Mouse (Mus musculus) midbrain, embryonic 10.5 days (tissue): ENCODE measurements at regions not wholly inside any gene's neighbourhood (a gene's known extent, or its start where the extent isn't known, plus 50 kb on each side); places are given as distances from the start of the nearest gene placed in this dataset.
A peak's percentile ranks its signal among the peaks of the same experiment; 100 is the strongest.

Experiments used
- DNase-seq: peaks from one replicate; pipeline ENCODE4 v3.0.0-alpha.2; 2017; ENCODE audit warnings: low spot score
- H3K27ac ChIP-seq: fragments of 300-500 bp; sonication (generic); replicated peaks from 2 replicates; pipeline ENCODE4 v1.5.1; 2016; ENCODE audit warnings: mild to moderate bottlenecking
- H3K27me3 ChIP-seq: fragments of 300-500 bp; sonication (generic); 2 replicates; pipeline ENCODE4 v1.6.1; 2016; ENCODE audit warnings: low read depth, mild to moderate bottlenecking; ENCODE audit not compliant: poor library complexity, severe bottlenecking
- H3K36me3 ChIP-seq: fragments of 300-500 bp; sonication (generic); 2 replicates; pipeline ENCODE4 v1.6.1; 2016; ENCODE audit warnings: mild to moderate bottlenecking, moderate library complexity
- H3K4me1 ChIP-seq: fragments of 300-500 bp; sonication (generic); 2 replicates; pipeline ENCODE4 v1.6.1; 2016
- H3K4me3 ChIP-seq: fragments of 300-500 bp; sonication (generic); 2 replicates; pipeline ENCODE4 v1.5.1; 2016; ENCODE audit warnings: mild to moderate bottlenecking, moderate library complexity
- H3K9me3 ChIP-seq: fragments of 300-500 bp; sonication (generic); replicated peaks from 2 replicates; pipeline ENCODE4 v1.6.1; 2016; ENCODE audit warnings: mild to moderate bottlenecking
- WGBS: fragments of 180-500 bp; shearing (Covaris S2); methylation state at CpG from one replicate; pipeline ENCODE4 v1.1.7; 2016; 5-methylcytosine and 5-hydroxymethylcytosine counted together

DNA sequence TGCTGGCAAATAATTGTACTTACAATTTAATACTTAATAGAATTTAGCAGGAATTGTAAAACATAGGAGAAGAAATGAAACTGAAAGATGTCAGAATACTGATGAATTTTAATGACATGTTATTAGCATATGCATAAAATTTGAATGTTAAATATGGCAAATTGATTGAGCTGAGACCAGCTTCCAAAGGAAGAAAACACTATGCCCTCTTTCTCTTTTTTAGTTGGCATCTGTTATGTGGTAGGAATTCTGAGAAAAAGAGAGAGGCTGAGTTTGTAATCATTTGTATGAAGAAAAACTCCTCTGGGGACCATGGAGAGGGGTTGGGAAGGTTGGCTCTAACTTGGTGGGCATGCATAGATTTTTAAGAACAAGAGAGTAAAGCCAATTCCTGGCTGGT is 224.2 kb downstream of the Gm11077 start:
- H3K9me3 ChIP-seq: no peaks in the 10 kb centered on the region
- H3K27ac ChIP-seq: no peak overlapping the region
- no peak overlapping the region for H3K4me3 ChIP-seq
- H3K27me3 ChIP-seq: no peaks in the 10 kb centered on the region
- no peaks in the 10 kb centered on the region for H3K36me3 ChIP-seq
- peaks cover 8% of the 10 kb centered on the region; the same call in 1 of the 2 replicates for H3K4me1 ChIP-seq
- no peak for DNase-seq

- 88% methylated on average over 1 of the region's 1 CpGs for WGBS
- Histone ChIP-seq H3K4me3 (no peak overlapping the region), H3K27ac (no peak overlapping the region), H3K36me3 (no peaks in the 10 kb centered on the region), H3K4me1 (peaks cover 8% of the 10 kb centered on the region; the same call in 1 of the 2 replicates), H3K27me3 (no peaks in the 10 kb centered on the region), H3K9me3 (no peaks in the 10 kb centered on the region)
- no peak for DNase-seq
Measured at GRCm38 (mm10) chr6:140953721-140954120, 224.6 kb downstream of the Gm11077 start.

- H3K9me3 ChIP-seq: no peaks in the 10 kb centered on the region
- peaks cover 8% of the 10 kb centered on the region; the same call in 1 of the 2 replicates for H3K4me1 ChIP-seq
- peak overlapping the region; percentile 42; the same call in 1 of the 2 replicates for H3K27ac ChIP-seq
- DNase-seq: no peak
- H3K4me3 ChIP-seq: no peak overlapping the region
- H3K36me3 ChIP-seq: no peaks in the 10 kb centered on the region
- 71% methylated on average over 13 of the region's 13 CpGs for WGBS
- no peaks in the 10 kb centered on the region for H3K27me3 ChIP-seq
Measured at GRCm38 (mm10) chr6:140955751-140956521, 226.9 kb downstream of the Gm11077 start.

DNA sequence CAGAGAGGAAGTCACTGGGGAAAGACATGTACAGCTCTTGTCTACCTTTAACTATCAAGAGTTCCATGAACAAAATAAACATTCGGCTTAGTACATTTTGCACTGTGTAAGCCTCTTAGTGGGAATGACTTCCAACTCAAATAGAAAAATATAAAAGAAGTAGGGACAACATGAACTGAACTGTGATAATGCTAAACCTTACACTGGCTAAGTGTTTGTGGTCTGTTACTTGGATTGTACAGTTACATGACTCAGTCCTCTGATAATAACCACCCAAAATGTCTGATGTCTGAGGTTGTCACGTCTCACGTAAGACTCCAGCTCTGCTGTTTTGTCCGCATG is 227.4 kb downstream of the Gm11077 start:
- no peaks in the 10 kb centered on the region for H3K36me3 ChIP-seq
- WGBS: 94% methylated on average over 4 of the region's 4 CpGs
- no peak overlapping the region for H3K4me3 ChIP-seq
- DNase-seq: no peak
- no peaks in the 10 kb centered on the region for H3K9me3 ChIP-seq
- no peaks in the 10 kb centered on the region for H3K27me3 ChIP-seq
- peaks cover 8% of the 10 kb centered on the region; the same call in 1 of the 2 replicates for H3K4me1 ChIP-seq
- H3K27ac ChIP-seq: no peak overlapping the region

GRCm38 (mm10) chr6:140961987-140962386 is 232.9 kb downstream of the Gm11077 start:
- peak overlapping the region; percentile 79 for H3K27ac ChIP-seq
- H3K36me3 ChIP-seq: no peaks in the 10 kb centered on the region
- 47% methylated on average over 11 of the region's 11 CpGs for WGBS
- peak; percentile 32 for DNase-seq
- H3K27me3 ChIP-seq: no peaks in the 10 kb centered on the region
- peaks cover 38% of the 10 kb centered on the region for H3K4me1 ChIP-seq
- H3K4me3 ChIP-seq: peak overlapping the region; percentile 31; the same call in 1 of the 2 replicates
- no peaks in the 10 kb centered on the region for H3K9me3 ChIP-seq

DNA sequence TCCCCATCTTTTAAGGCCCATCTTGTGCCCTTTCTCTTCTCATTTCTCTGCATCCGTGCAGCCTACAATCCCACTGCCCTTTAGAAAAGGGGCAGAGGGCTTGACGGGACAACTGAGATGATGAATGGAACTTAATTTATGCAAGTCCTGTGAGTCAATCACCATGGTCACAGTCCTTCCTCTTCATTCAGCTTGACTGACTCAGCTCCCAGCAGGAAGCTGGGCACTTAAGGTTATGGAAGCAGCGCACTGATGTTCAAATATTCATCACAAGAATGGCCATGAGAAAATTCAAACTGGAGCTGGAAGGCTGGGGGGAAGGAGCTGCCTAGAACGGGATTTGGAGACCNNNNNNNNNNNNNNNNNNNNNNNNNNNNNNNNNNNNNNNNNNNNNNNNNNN is 233.5 kb downstream of the Gm11077 start:
- Histone ChIP-seq H3K4me3 (peak overlapping the region; percentile 31), H3K27ac (peak overlapping the region; percentile 79), H3K36me3 (no peaks in the 10 kb centered on the region), H3K27me3 (no peaks in the 10 kb centered on the region), H3K4me1 (peaks cover 38% of the 10 kb centered on the region), H3K9me3 (no peaks in the 10 kb centered on the region)
- 14% methylated on average over 4 of the region's 4 CpGs for WGBS
- DNase-seq: peak; percentile 57

DNA sequence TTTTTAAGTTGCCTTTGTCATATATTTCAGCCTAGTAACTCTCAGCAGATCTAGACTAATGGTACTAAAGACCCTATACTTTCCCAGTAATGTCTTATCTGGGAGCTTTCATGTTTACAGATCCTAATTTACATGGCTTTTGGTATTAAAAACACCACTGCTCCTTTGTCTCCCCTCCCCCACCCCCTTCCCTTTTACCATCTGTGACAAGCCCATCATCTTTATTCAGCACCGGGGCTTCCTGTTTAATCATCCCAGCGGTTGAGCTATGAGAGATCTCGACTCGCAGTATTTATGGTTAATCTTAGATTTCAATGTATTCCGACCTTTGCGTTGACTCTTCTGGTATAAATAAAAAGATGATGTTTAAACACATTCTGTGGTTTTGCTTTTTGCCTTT is 244.6 kb downstream of the Gm11077 start:
- Histone ChIP-seq H3K4me3 (no peak overlapping the region), H3K27me3 (no peaks in the 10 kb centered on the region), H3K27ac (peak overlapping the region; percentile 61), H3K4me1 (peaks cover 7% of the 10 kb centered on the region; the same call in 1 of the 2 replicates), H3K36me3 (no peaks in the 10 kb centered on the region), H3K9me3 (0 out of 2 replicates have a peak, but pooled peaks cover 3% of the 10 kb centered on the region)
- no peak for DNase-seq
- 83% methylated on average over 6 of the region's 6 CpGs for WGBS

DNA sequence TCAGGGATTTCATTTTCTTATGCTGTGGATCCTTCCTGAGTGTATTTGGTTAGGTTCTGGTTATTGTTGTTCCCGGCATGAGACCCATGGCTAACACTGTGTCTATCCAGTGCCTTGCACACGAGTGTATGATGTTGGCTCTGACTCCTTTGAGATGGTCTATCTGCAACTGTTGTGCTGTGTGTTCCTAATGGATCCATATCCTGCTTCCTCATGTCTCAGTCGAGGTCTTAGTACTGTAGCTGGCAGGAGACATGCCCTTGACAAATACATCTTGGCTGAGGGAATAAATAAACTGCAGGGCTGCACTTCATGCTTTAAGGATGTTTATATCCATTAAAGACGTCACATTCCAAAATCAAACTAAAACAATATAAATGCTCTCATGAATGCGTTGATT is 247.9 kb downstream of the Gm11077 start:
- Histone ChIP-seq H3K4me1 (peaks cover 7% of the 10 kb centered on the region; the same call in 1 of the 2 replicates), H3K27me3 (no peaks in the 10 kb centered on the region), H3K4me3 (no peak overlapping the region), H3K9me3 (0 out of 2 replicates have a peak, but pooled peaks cover 3% of the 10 kb centered on the region), H3K27ac (no peak overlapping the region), H3K36me3 (no peaks in the 10 kb centered on the region)
- DNase-seq: no peak
- 81% methylated on average over 5 of the region's 5 CpGs for WGBS

GRCm38 (mm10) chr6:140983610-140984009 is 254.5 kb downstream of the Gm11077 start:
- H3K4me1 ChIP-seq: no peaks in the 10 kb centered on the region
- H3K9me3 ChIP-seq: peaks cover 6% of the 10 kb centered on the region; the same call in 1 of the 2 replicates
- H3K4me3 ChIP-seq: no peak overlapping the region
- no peak overlapping the region for H3K27ac ChIP-seq
- H3K27me3 ChIP-seq: no peaks in the 10 kb centered on the region
- no peaks in the 10 kb centered on the region for H3K36me3 ChIP-seq
- 94% methylated on average over 8 of the region's 8 CpGs for WGBS
- DNase-seq: no peak

DNA sequence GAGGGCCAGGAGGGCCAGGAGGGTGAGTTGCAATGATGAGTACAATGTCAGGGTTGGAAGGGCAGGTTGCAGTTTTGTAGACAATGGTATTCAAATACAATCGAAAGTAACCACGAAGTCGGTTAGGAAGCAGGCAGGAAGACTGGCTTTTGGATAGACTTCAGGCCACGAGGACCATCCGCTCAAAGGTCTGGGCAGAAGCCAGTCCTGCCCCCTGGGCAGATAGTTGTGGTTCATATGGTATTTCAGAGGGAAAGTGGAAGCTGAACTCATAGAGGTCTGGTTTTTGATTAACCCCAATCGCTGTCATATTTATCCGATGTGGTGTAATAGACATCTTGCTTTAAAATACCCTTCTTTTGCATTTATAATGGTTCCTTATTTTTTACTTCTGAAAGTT is 255.2 kb downstream of the Gm11077 start:
- Histone ChIP-seq H3K27ac (no peak overlapping the region), H3K27me3 (no peaks in the 10 kb centered on the region), H3K4me1 (no peaks in the 10 kb centered on the region), H3K4me3 (no peak overlapping the region), H3K9me3 (peaks cover 6% of the 10 kb centered on the region; the same call in 1 of the 2 replicates), H3K36me3 (no peaks in the 10 kb centered on the region)
- WGBS: 94% methylated on average over 7 of the region's 7 CpGs
- no peak for DNase-seq

GRCm38 (mm10) chr6:140993643-140994580 is 255.2 kb upstream of the Pde3a start:
- H3K36me3 ChIP-seq: no peaks in the 10 kb centered on the region
- WGBS: 79% methylated on average over 13 of the region's 13 CpGs
- no peaks in the 10 kb centered on the region for H3K27me3 ChIP-seq
- H3K4me3 ChIP-seq: no peak overlapping the region
- H3K27ac ChIP-seq: peak overlapping the region; percentile 67; the same call in 1 of the 2 replicates
- H3K9me3 ChIP-seq: peaks cover 10% of the 10 kb centered on the region
- DNase-seq: peak; percentile 37
- H3K4me1 ChIP-seq: peaks cover 33% of the 10 kb centered on the region

GRCm38 (mm10) chr6:140995340-140996135 is 253.5 kb upstream of the Pde3a start:
- Histone ChIP-seq H3K36me3 (no peaks in the 10 kb centered on the region), H3K27me3 (no peaks in the 10 kb centered on the region), H3K9me3 (peaks cover 10% of the 10 kb centered on the region), H3K4me3 (no peak overlapping the region), H3K27ac (peak overlapping the region; percentile 39), H3K4me1 (peaks cover 33% of the 10 kb centered on the region)
- 57% methylated on average over 14 of the region's 14 CpGs for WGBS
- peak; percentile 62 for DNase-seq
